In genomic region chr19:32611386-32612092, GRCm38 (mm10) we compare ENCODE assay signal across 17 mouse cellular contexts.
"Had no signal": no experiment of that assay in that cellular context is flagged by ENCODE, and none has a peak within 500 bp of the region (broad histone marks: within the 10 kb centered on the region; RNA-seq: fewer than 3 reads in every experiment).

No protein-coding gene starts in this region.

- H3K4me3 ChIP-seq: midbrain, embryonic 10.5 days; midbrain, embryonic 13.5 days; myocyte; neural tube, embryonic 13.5 days; neural tube, embryonic 15.5 days had no signal

- H3K9me3 ChIP-seq: midbrain, embryonic 10.5 days; midbrain, embryonic 13.5 days; neural tube, embryonic 13.5 days; neural tube, embryonic 15.5 days had no signal

- ATAC-seq: midbrain, embryonic 13.5 days; midbrain, embryonic 16.5 days had no signal

- H3K4me2 ChIP-seq: lung, embryonic 14.5 days; midbrain, embryonic 13.5 days; neural tube, embryonic 13.5 days; neural tube, embryonic 15.5 days had no signal

- H3K27me3 ChIP-seq: midbrain, embryonic 13.5 days; neural tube, embryonic 13.5 days; neural tube, embryonic 15.5 days had no signal

- H3K36me3 ChIP-seq: midbrain, embryonic 10.5 days; midbrain, embryonic 13.5 days; neural tube, embryonic 13.5 days; neural tube, embryonic 15.5 days had no signal

- H3K27ac ChIP-seq: liver, embryonic 14.5 days; midbrain, embryonic 10.5 days; midbrain, embryonic 13.5 days; neural tube, embryonic 13.5 days; neural tube, embryonic 15.5 days had no signal

- H3K4me1 ChIP-seq: midbrain, embryonic 10.5 days; midbrain, embryonic 13.5 days; neural tube, embryonic 13.5 days; neural tube, embryonic 15.5 days had no signal

- H3K9ac ChIP-seq: liver, embryonic 14.5 days; lung, embryonic 14.5 days; midbrain, embryonic 13.5 days; neural tube, embryonic 13.5 days; neural tube, embryonic 15.5 days had no signal

- DNase-seq: lung, adult 18-20 months; lung, embryonic 14.5 days; lung, postnatal 10 days; lung, postnatal 4 days; retina, postnatal 1 day; right cerebral cortex, adult 18-20 months; spleen, adult 18-20 months; thymus, adult 2 months; thymus, postnatal 25 days; thymus, postnatal 4 days had no signal
